Mouse (Mus musculus) MEL (cell line): ENCODE measurements at regions not wholly inside any gene's neighbourhood (a gene's known extent, or its start where the extent isn't known, plus 50 kb on each side); places are given as distances from the start of the nearest gene placed in this dataset.
A peak's percentile ranks its signal among the peaks of the same experiment; 100 is the strongest.

Source experiments
- DNase-seq: peaks from one replicate; pipeline ENCODE4 v3.0.0; 2011; ENCODE audit warnings: low read depth, low spot score
- H3K27ac ChIP-seq: 2 replicates; pipeline ENCODE4 v1.5.1; 2012; ENCODE audit warnings: low read depth, mild to moderate bottlenecking, control low read depth, low read length, moderate library complexity; ENCODE audit not compliant: control insufficient read depth
- H3K27me3 ChIP-seq, 2 experiments: fragments of 150-350 bp in 1 of 2; sonication (generic) in 1 of 2; 2 replicates each; pipeline ENCODE4 v1.6.1; 2012; ENCODE audit warnings: low read length in 2 of 2, mild to moderate bottlenecking in 2 of 2, improper control_type of control experiment in 1 of 2, moderate library complexity in 1 of 2; ENCODE audit not compliant: insufficient read depth in 2 of 2, control insufficient read depth in 1 of 2
- H3K36me3 ChIP-seq, 2 experiments: 2 replicates each; pipeline ENCODE4 v1.6.1; 2012 to 2014; ENCODE audit warnings: low read length in 2 of 2, improper control_type of control experiment in 1 of 2, inconsistent platforms in 1 of 2, mild to moderate bottlenecking in 1 of 2; ENCODE audit not compliant: insufficient read depth in 2 of 2, control insufficient read depth in 1 of 2
- H3K4me1 ChIP-seq, 2 experiments: fragments of 150-350 bp in 1 of 2; sonication (generic) in 1 of 2; 2 replicates each; pipeline ENCODE4 v1.6.1; 2012; ENCODE audit warnings: low read length in 2 of 2, improper control_type of control experiment in 1 of 2, mild to moderate bottlenecking in 1 of 2; ENCODE audit not compliant: insufficient read depth in 2 of 2, control insufficient read depth in 1 of 2
- H3K4me3 ChIP-seq, 2 experiments: fragments of 150-350 bp in 1 of 2; sonication (generic) in 1 of 2; 2 replicates each; pipeline ENCODE4 v1.5.1; 2012; ENCODE audit warnings: low read depth in 2 of 2, low read length in 2 of 2, mild to moderate bottlenecking in 2 of 2, moderate library complexity in 2 of 2, control low read depth in 1 of 2, improper control_type of control experiment in 1 of 2; ENCODE audit not compliant: control insufficient read depth in 1 of 2, insufficient read depth in 1 of 2
- H3K79me2 ChIP-seq: 2 replicates; pipeline ENCODE4 v1.6.1; 2012; ENCODE audit warnings: mild to moderate bottlenecking, low read length, moderate library complexity; ENCODE audit not compliant: control insufficient read depth, poor library complexity, insufficient read depth
- H3K9ac ChIP-seq: 2 replicates; pipeline ENCODE4 v1.6.1; 2012; ENCODE audit warnings: low read depth, mild to moderate bottlenecking, control low read depth, low read length, moderate library complexity; ENCODE audit not compliant: control insufficient read depth, poor library complexity, severe bottlenecking
- H3K9me3 ChIP-seq: fragments of 150-350 bp; sonication (generic); replicated peaks from 2 replicates; pipeline ENCODE4 v1.6.1; 2012; ENCODE audit warnings: mild to moderate bottlenecking, low read length, improper control_type of control experiment, moderate library complexity; ENCODE audit not compliant: insufficient read depth
- BHLHE40 ChIP-seq: IDR thresholded peaks from 2 replicates; pipeline ENCODE4 v1.6.1; 2012; ENCODE audit warnings: low read depth, mild to moderate bottlenecking, inconsistent platforms, low read length, improper control_type of control experiment, borderline replicate concordance
- CHD1 ChIP-seq: IDR thresholded peaks from 2 replicates; pipeline ENCODE4 v1.6.1; 2012; ENCODE audit warnings: low read depth, mild to moderate bottlenecking, inconsistent platforms, low read length, improper control_type of control experiment
- CTCF ChIP-seq, 3 experiments: IDR thresholded peaks in 2 of 3; conservative IDR thresholded peaks in 1 of 3; 2 replicates each; pipeline ENCODE4 v1.5.1; 2011 to 2012; ENCODE audit warnings: low read length in 3 of 3, low read depth in 2 of 3, mild to moderate bottlenecking in 2 of 3, improper control_type of control experiment in 1 of 3, inconsistent platforms in 1 of 3, mixed read lengths in 1 of 3, moderate library complexity in 1 of 3; ENCODE audit not compliant: control insufficient read depth in 1 of 3, insufficient read depth in 1 of 3, poor library complexity in 1 of 3, severe bottlenecking in 1 of 3
- ELF1 ChIP-seq: IDR thresholded peaks from 2 replicates; pipeline ENCODE4 v1.6.1; 2014; ENCODE audit warnings: low read depth, mild to moderate bottlenecking, inconsistent platforms, low read length, improper control_type of control experiment, moderate library complexity
- ETS1 ChIP-seq: IDR thresholded peaks from 2 replicates; pipeline ENCODE4 v1.6.1; 2012; ENCODE audit warnings: low read depth, mild to moderate bottlenecking, inconsistent platforms, low read length, improper control_type of control experiment, moderate library complexity
- JUND ChIP-seq: IDR thresholded peaks from 2 replicates; pipeline ENCODE4 v1.6.1; 2011; ENCODE audit warnings: low read depth, mild to moderate bottlenecking, improper control_type of control experiment, low read length
- MAX ChIP-seq: IDR thresholded peaks from 2 replicates; pipeline ENCODE4 v1.6.1; 2011; ENCODE audit warnings: low read length, improper control_type of control experiment
- MAZ ChIP-seq: IDR thresholded peaks from 2 replicates; pipeline ENCODE4 v1.6.1; 2012; ENCODE audit warnings: low read depth, mild to moderate bottlenecking, inconsistent platforms, low read length, improper control_type of control experiment
- MXI1 ChIP-seq: IDR thresholded peaks from 2 replicates; pipeline ENCODE4 v1.6.1; 2011; ENCODE audit warnings: mild to moderate bottlenecking, low read depth, low read length, improper control_type of control experiment
- MYB ChIP-seq: IDR thresholded peaks from 2 replicates; pipeline ENCODE4 v1.6.1; 2011; ENCODE audit warnings: mild to moderate bottlenecking, low read depth, low read length, improper control_type of control experiment
- MYC ChIP-seq: IDR thresholded peaks from 2 replicates; pipeline ENCODE4 v1.6.1; 2011; ENCODE audit warnings: low read depth, mild to moderate bottlenecking, low read length, improper control_type of control experiment, moderate library complexity
- POLR2AphosphoS2 ChIP-seq: IDR thresholded peaks from 2 replicates; pipeline ENCODE4 v1.6.1; 2011; ENCODE audit warnings: low read length, improper control_type of control experiment
- TAL1 ChIP-seq: IDR thresholded peaks from 2 replicates; pipeline ENCODE4 v1.6.1; 2012; ENCODE audit warnings: mild to moderate bottlenecking, inconsistent platforms, low read length, moderate library complexity, mixed read lengths
- TCF12 ChIP-seq: IDR thresholded peaks from 2 replicates; pipeline ENCODE4 v1.6.1; 2014; ENCODE audit warnings: low read depth, mild to moderate bottlenecking, inconsistent platforms, low read length, improper control_type of control experiment, moderate library complexity
- UBTF ChIP-seq: IDR thresholded peaks from 2 replicates; pipeline ENCODE4 v1.6.1; 2012; ENCODE audit warnings: low read depth, mild to moderate bottlenecking, inconsistent platforms, low read length, improper control_type of control experiment, moderate library complexity, borderline replicate concordance; ENCODE audit not compliant: insufficient read depth
- USF1 ChIP-seq: IDR thresholded peaks from 2 replicates; pipeline ENCODE4 v1.6.1; 2014; ENCODE audit warnings: low read depth, mild to moderate bottlenecking, inconsistent platforms, low read length, improper control_type of control experiment, moderate library complexity
- ZC3H11A ChIP-seq: IDR thresholded peaks from 2 replicates; pipeline ENCODE4 v1.6.1; 2012; ENCODE audit warnings: low read depth, mild to moderate bottlenecking, inconsistent platforms, low read length, improper control_type of control experiment
- ZMIZ1 ChIP-seq: IDR thresholded peaks from 2 replicates; pipeline ENCODE4 v1.6.1; 2012; ENCODE audit warnings: low read depth, mild to moderate bottlenecking, inconsistent platforms, low read length, improper control_type of control experiment, moderate library complexity

DNA sequence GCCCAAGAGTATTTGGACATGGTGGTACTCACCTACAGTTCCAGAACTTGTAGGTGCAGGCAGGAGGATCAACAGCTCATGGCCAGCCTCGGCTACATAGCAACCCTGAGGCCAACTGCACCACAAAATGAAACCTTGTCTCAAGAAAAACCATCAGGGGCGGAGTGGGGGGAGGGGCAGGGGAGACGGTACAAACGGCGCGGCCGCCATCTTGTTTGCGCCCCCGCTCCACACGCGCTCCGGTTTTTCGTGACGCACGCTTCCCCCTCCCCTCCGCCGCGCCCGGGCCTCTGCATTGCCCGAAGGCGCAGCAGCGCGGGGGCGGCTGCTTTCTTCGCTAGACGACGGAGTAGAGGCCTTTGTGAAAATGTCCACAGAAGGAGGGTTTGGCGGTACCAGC lies 117.9 kb upstream of the Apob start:
- Histone ChIP-seq H3K79me2 (no peaks in the 10 kb centered on the region), H3K4me1 (no peaks in the 10 kb centered on the region)
- DNase-seq, result no peak

DNA sequence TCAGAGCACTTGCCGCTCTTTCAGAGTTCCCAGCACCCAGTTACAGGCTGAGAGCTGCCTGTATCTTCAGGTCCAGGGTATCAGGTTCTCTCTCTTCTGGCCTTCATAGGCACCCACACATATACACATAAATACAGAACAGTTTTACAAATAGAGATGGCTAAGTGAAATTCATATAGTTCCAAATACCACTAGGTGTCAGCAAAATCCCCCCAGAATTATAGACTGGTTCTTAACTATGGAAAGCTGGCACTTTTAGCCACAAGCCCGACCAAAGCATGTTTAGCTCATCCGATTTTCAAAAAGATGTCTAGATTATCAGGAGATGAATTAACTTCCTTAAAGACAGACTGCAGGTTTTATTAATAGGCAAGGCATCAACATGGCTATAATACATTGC lies 107.4 kb upstream of the Apob start:
- H3K9ac ChIP-seq, result no peak overlapping the region
- no peak overlapping the region for H3K4me3 ChIP-seq
- H3K4me1 ChIP-seq, result no peaks in the 10 kb centered on the region
- H3K27me3 ChIP-seq, result no peaks in the 10 kb centered on the region
- DNase-seq, result peak; percentile 2
- no peaks in the 10 kb centered on the region for H3K9me3 ChIP-seq
- no peak overlapping the region for H3K27ac ChIP-seq
- TF ChIP-seq MYC (no peak), CHD1 (no peak), JUND (no peak), CTCF (IDR thresholded peaks at IDR 0.05 in 2 of 3, conservative IDR thresholded peaks at IDR 0.05 in 1 of 3; ENCODE audit: control insufficient read depth in 1 of 3, insufficient read depth in 1 of 3, low read depth in 2 of 3, low read length in 3 of 3, poor library complexity in 1 of 3, severe bottlenecking in 1 of 3) (no peak; a peak in 1 of 6 replicates), ZMIZ1 (no peak), MAX (no peak), BHLHE40 (no peak), USF1 (no peak), TCF12 (no peak), ETS1 (no peak), MXI1 (no peak), TAL1 (no peak), MYB (no peak), UBTF (no peak), POLR2AphosphoS2 (no peak), ELF1 (no peak)
- no peaks in the 10 kb centered on the region for H3K36me3 ChIP-seq
- H3K79me2 ChIP-seq, result no peaks in the 10 kb centered on the region

More for the DNA sequence above, 117.9 kb upstream of the Apob start:
- no peak overlapping the region for H3K4me3 ChIP-seq
- no peaks in the 10 kb centered on the region for H3K36me3 ChIP-seq
- no peaks in the 10 kb centered on the region for H3K27me3 ChIP-seq
- TF ChIP-seq MXI1, result no peak
- TF ChIP-seq, all 39 proteins: peak for 0
- Histone ChIP-seq H3K27ac (no peak overlapping the region), H3K9me3 (no peaks in the 10 kb centered on the region), H3K9ac (no peak overlapping the region)

DNA sequence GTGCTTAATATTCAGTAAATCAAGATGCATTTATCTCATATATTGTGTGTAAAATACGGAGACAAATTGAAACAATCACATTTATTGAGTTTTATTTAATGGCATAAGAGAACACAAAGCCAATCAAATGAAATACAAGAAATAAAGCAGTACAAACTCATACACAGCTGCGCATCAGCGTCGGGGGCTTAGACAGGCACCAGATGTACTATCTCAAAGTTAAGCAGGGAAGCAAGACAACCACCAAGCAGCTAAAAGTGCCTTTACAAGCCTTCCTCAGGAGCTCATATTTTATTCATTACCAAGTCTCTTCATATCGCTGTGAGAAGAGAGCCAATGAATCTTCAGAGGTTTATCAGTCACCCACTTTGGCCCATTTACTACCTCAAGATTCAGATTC lies 107.0 kb upstream of the Apob start:
- Histone ChIP-seq H3K9ac (no peak overlapping the region), H3K4me1 (no peaks in the 10 kb centered on the region), H3K27me3 (no peaks in the 10 kb centered on the region), H3K79me2 (no peaks in the 10 kb centered on the region), H3K27ac (no peak overlapping the region), H3K36me3 (no peaks in the 10 kb centered on the region), H3K9me3 (no peaks in the 10 kb centered on the region), H3K4me3 (no peak overlapping the region)
- no peak for DNase-seq
- TF ChIP-seq ZC3H11A (no peak), MAZ (no peak), CTCF (IDR thresholded peaks at IDR 0.05 in 2 of 3, conservative IDR thresholded peaks at IDR 0.05 in 1 of 3; ENCODE audit: control insufficient read depth in 1 of 3, insufficient read depth in 1 of 3, low read depth in 2 of 3, low read length in 3 of 3, poor library complexity in 1 of 3, severe bottlenecking in 1 of 3) (no peak)
